20 mouse cellular contexts compared by ENCODE assay signal in the genomic region with DNA sequence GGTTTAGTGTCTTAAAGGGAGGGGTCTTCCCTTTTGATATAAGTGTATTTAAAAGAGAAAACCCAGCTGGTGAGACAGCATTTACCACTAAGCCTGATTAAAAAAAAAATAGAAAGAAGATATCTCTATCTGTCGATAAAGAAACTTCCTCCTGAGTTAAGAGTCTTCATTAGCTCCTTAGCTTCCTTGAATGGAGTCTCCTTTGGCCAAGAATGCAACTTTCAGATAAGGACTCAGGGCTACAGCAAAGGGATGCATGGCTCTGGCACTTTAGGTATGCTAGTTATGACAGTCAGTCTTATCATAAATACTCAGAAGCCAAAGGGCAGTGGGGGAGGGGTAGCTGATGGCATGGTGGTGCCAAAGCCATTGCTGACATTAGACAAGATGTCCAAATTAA. TPM values are rescaled to one million over a fixed set of nuclear protein-coding genes. Genes with fewer than 3 reads are reported as not detected.
"Had no signal": no experiment of that assay in that cellular context is flagged by ENCODE, and none has a peak within 500 bp of the region (broad histone marks: within the 10 kb centered on the region; RNA-seq: fewer than 3 reads in every experiment).

No protein-coding gene starts in this region.

- H3K9me3 ChIP-seq: limb, embryonic 12.5 days; limb, embryonic 15.5 days; liver, embryonic 13.5 days had no signal

- H3K27ac ChIP-seq: left cerebral cortex, adult 2 months; limb, embryonic 12.5 days; limb, embryonic 15.5 days; liver, embryonic 13.5 days; macrophage; stomach, postnatal 0 days had no signal

- H3K4me2 ChIP-seq: limb, embryonic 12.5 days; limb, embryonic 15.5 days; liver, embryonic 13.5 days; lung, embryonic 14.5 days had no signal

- ATAC-seq: intestine, postnatal 0 days; lung, postnatal 0 days had no signal

- DNase-seq: kidney, adult 8-10 months; kidney, postnatal 36 days; layer of hippocampus, postnatal 36 days; left cerebral cortex, postnatal 4 days; liver, embryonic 13.5 days; lung, embryonic 14.5 days; midbrain, embryonic 14.5 days; right cerebral cortex, postnatal 14 days; right cerebral cortex, postnatal 4 days; thymus, adult 2 months; thymus, postnatal 14 days; thymus, postnatal 4 days had no signal

- H3K4me1 ChIP-seq: liver, embryonic 13.5 days had no signal

- H3K9ac ChIP-seq: limb, embryonic 12.5 days; limb, embryonic 15.5 days; liver, embryonic 13.5 days; lung, embryonic 14.5 days had no signal

- H3K36me3 ChIP-seq: limb, embryonic 12.5 days; limb, embryonic 15.5 days; liver, embryonic 13.5 days had no signal

- H3K27me3 ChIP-seq: limb, embryonic 12.5 days had no signal

- H3K4me3 ChIP-seq: left cerebral cortex, adult 2 months; limb, embryonic 12.5 days; limb, embryonic 15.5 days; liver, embryonic 13.5 days had no signal

RNA-seq across cellular contexts. Expression of a gene that starts 2.4 kb away (rescaled TPM):
- total RNA-seq: megakaryocyte, adult 5-6 weeks had no signal
- polyA plus RNA-seq: macrophage had no signal
